Mouse (Mus musculus): ENCODE results near the gene Ptprs. TPM values are rescaled to one million over a fixed set of nuclear protein-coding genes. Genes with fewer than 3 reads are reported as not detected.

Ptprs gene
- polyA plus RNA-seq, 1 experiment = 24.2 TPM

GRCm38 (mm10) chr17:56439731-56440460 is 36.4 kb downstream of the Ptprs start:
- no peak for DNase-seq (ENCODE audit: low read depth, low spot score)
- WGBS = 83% methylated on average over 15 of the region's 15 CpGs

GRCm38 (mm10) chr17:56431582-56431981 is 44.7 kb downstream of the Ptprs start:
- WGBS = 31% methylated on average over 3 of the region's 3 CpGs
- DNase-seq (ENCODE audit: low read depth, low spot score) = no peak

GRCm38 (mm10) chr17:56427857-56428256 is 48.4 kb downstream of the Ptprs start:
- DNase-seq (ENCODE audit: low read depth, low spot score) = no peak
- 85% methylated on average over 28 of the region's 28 CpGs for WGBS

DNA sequence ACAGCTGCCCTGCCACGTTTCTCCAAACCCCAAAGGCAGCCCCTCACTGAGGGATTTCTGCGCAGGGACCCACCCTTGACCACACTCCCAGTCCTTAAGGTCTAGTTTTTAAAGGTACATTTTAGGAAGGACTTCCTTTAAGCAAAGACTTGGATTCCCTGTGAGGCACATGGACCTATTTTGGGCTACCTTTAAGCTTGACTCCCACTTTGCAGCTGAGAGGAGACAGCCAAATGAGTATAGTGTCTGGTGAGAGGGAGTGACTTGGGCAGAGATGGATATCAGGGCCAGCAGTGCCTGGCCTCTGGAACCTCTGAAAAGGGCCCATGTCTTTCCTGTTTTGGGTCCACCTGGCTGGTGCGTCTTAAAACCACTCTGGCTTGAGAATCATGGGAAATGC is 50.3 kb downstream of the Ptprs start:
- DNase-seq (ENCODE audit: low read depth, low spot score) = no peak
- WGBS = 54% methylated on average over 3 of the region's 3 CpGs

GRCm38 (mm10) chr17:56425584-56425914 is 50.7 kb downstream of the Ptprs start:
- peak; percentile 24 for DNase-seq (ENCODE audit: low read depth, low spot score)
- WGBS = 2% methylated on average over 45 of the region's 47 CpGs

DNA sequence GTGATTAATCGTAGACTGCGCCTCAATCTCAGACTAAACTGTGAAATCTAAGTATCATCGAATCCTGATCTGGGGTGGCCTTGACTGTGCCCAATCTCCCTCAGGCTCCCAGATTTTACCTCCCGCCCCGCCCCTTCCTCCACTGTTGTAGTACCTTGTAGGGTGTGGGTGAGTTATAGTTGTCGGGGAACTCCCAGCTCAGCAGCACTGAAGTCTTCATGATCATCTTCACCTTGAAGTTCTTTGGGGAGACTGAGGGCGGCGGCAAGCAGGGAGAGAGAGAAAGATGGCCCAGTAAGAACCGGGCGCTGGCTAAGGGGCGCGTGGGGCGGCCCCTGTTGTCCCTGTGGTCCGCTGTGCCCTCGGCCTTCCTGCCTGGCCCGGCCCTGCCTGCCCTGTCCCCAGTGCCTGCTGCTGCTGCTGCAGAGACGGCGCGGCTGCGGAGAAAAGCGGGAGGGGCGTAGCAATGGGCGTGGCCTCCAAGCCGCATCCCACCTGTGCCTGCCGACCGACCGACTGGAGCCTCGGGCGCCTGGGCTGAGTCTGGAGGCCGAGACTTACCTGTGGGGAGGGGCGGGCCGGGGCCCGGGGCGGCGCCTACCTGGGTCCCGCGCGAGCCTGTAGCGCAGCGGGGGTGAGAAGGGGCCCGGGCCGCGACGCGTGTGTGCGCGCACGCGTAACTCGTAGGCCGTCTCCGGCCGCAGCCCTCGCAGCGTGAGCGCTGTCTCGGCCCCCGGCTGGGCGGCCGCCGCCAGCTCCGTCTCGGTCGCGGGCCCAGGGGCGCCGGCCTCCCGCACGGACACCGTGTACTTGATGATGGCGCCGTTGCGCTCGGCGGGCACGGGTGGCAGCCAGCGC is 51.3 kb downstream of the Ptprs start:
- WGBS = 18% methylated on average over 75 of the region's 77 CpGs
- DNase-seq (ENCODE audit: low read depth, low spot score) = no peak

GRCm38 (mm10) chr17:56420022-56420421 is 56.3 kb downstream of the Ptprs start:
- WGBS = 96% methylated on average over 2 of the region's 2 CpGs
- no peak for DNase-seq (ENCODE audit: low read depth, low spot score)

DNA sequence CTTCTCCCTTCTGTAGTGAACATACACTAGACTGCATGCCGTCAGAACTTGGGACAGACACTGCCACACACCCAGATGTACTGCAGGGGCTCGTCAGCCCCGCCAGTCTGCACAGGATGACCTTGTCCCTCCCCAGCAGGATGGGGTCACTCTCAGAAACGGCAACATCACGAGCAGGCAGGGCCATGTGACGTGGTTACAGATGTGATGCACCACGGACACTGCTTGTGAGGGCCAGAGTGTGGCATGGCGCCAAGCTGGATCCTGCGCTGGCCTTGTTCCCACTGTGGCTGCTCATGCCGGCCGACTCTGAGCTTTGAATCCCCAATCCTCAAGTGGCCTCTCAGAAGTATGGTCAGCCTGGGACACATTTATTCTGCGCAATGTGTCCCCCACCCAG is 58.0 kb downstream of the Ptprs start:
- no peak for DNase-seq (ENCODE audit: low read depth, low spot score)
- 77% methylated on average over 12 of the region's 12 CpGs for WGBS

- no peak for DNase-seq (ENCODE audit: low read depth, low spot score)
- WGBS = 96% methylated on average over 9 of the region's 9 CpGs
Measured at GRCm38 (mm10) chr17:56414785-56415184, 61.5 kb downstream of the Ptprs start.

- DNase-seq (ENCODE audit: low read depth, low spot score) = no peak
- 72% methylated on average over 13 of the region's 13 CpGs for WGBS
Measured at GRCm38 (mm10) chr17:56413113-56413512, 63.2 kb downstream of the Ptprs start.

DNA sequence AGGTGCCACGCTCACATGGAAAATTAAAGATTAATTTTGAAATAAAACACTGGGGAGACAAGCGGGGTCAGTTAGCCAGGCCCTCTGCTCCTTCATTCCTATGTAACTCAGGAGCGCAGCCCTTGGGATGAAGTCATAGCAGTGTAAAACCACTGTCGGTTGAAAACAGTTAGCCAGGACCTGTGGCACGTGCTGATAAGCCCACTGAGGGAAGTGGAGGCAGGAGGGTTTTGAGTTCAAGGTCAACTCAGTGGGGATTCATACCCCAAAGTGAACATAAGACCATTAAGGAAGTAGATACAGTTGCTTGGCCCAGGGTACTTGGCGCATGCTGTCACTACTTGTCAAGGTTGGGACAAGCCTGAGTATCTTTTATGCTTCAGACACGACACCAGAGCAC is 64.8 kb downstream of the Ptprs start:
- DNase-seq (ENCODE audit: low read depth, low spot score) = no peak
- WGBS = 96% methylated on average over 7 of the region's 7 CpGs

- 24% methylated on average over 8 of the region's 8 CpGs for WGBS
- no peak for DNase-seq (ENCODE audit: low read depth, low spot score)
Measured at GRCm38 (mm10) chr17:56409759-56410158, 66.5 kb downstream of the Ptprs start.

DNA sequence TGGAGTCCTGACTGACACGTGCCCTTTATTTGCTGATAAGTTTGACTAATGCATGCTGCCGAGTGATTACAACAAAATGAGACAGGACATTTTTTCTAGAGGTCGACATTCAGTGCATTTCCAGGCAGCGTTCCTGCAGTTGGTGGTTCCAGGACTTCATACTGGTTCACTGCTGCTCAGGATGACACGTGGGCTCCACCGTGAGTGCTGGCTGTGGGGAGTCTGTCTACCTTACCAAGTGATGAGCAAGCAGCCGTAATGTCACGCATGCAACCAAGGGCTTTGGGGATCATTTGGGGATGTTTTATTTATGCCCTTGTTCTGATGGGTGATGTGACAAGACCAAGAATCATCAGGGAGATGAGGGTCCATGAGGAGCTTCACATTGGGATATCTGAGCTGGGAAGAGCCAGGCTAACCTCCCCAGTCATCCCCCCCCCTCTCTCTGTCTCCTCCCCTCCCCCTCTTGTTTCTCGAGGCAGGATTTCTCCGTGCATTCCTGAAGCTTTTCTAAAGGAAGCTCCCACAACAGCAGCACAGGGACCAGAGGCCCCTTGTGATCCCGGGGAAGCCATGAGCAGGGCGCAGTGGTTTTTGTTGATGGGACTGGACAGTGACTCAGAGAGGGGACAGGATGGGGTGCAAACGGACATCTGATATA is 67.2 kb downstream of the Ptprs start:
- DNase-seq (ENCODE audit: low read depth, low spot score) = no peak
- WGBS = 46% methylated on average over 13 of the region's 13 CpGs

DNA sequence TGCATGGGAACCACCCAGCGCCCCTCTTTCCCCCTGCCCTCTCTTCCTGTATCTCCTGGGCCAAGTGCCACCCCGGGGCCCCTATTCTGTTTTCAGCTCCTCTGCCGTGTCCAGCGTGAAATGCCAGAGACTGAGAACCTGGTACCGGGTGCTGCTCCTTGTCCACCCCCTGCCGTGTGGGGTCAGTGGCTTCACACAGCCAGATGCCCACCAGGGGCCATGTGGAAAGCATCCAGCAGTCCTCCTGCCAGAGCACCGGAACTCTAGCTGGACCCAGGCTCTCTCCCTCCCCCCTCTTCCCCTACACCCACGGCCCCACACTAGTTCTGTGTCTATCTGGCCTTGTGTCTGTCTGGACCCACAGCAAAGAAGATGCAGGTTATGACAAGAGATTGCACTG is 68.9 kb downstream of the Ptprs start:
- 46% methylated on average over 8 of the region's 8 CpGs for WGBS
- no peak for DNase-seq (ENCODE audit: low read depth, low spot score)

DNA sequence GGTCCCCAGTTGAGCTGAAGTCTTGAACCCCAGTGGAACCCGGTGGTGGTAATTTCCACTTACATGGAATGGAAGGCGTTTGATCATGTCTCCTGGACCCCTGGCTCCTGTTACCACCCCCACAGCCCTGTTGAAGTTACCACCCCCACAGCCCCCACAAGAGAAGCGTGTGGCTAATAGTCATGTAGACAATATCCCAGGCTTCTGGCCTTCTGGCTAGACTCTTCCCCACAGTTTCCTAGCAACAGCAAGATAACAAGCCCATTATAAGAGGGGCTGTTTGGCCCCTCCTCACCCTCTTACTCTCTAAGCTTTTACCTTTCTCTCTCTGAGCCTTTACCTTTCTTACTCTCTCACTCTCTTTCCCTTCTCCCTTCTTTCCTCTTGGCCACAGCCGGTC is 69.4 kb downstream of the Ptprs start:
- DNase-seq (ENCODE audit: low read depth, low spot score) = no peak
- WGBS = 82% methylated on average over 4 of the region's 4 CpGs

GRCm38 (mm10) chr17:56405856-56406840 is 70.1 kb downstream of the Ptprs start:
- 78% methylated on average over 14 of the region's 14 CpGs for WGBS
- DNase-seq (ENCODE audit: low read depth, low spot score) = no peak

DNA sequence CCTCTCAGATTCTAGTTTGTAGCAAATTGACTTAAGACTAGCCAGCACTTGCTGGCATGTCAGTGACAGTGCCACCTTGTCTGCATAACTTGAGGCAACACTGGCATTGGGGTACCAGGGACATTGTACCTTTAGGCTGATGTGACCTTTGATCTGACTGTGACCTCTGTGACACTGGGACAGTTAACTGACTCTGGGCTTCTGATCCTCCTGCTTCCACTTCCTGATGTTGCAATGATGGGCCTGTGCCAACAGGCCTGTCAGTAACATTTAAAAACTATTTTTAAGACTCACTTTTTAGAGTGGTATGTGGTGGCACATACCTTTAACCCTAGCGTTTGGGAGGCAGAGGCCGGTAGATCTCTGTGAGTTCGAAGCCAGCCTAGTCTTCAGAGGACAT is 70.9 kb downstream of the Ptprs start:
- no peak for DNase-seq (ENCODE audit: low read depth, low spot score)
- WGBS = 87% methylated on average over 3 of the region's 3 CpGs

GRCm38 (mm10) chr17:56401051-56401521 is 75.2 kb downstream of the Ptprs start:
- DNase-seq (ENCODE audit: low read depth, low spot score) = no peak
- WGBS = 91% methylated on average over 4 of the region's 4 CpGs

GRCm38 (mm10) chr17:56400221-56400620 is 76.1 kb downstream of the Ptprs start:
- 93% methylated on average over 3 of the region's 3 CpGs for WGBS
- DNase-seq (ENCODE audit: low read depth, low spot score) = no peak
